Mouse (Mus musculus) kidney, adult 2 months (tissue): ENCODE measurements around the gene Wnt9a. TPM values are rescaled to one million over a fixed set of nuclear protein-coding genes. Genes with fewer than 3 reads are reported as not detected.
"Not testable (repeated sequence)": the region's sequence is repeated elsewhere in the genome, so short reads cannot be mapped to it uniquely, and the experiment has no call there.

Experiments used
- DNase-seq: peaks from one replicate; pipeline ENCODE4 v3.0.0; 2021
- H3K27ac ChIP-seq: fragments of 200-500 bp; 2 replicates; pipeline ENCODE4 v1.5.1; 2012; ENCODE audit warnings: low read depth, low read length, control low read depth, inconsistent platforms; ENCODE audit not compliant: insufficient read depth
- H3K27me3 ChIP-seq: fragments of 200-500 bp; replicated peaks from 2 replicates; pipeline ENCODE4 v1.6.1; 2012; ENCODE audit warnings: mild to moderate bottlenecking, moderate library complexity, low read length, inconsistent platforms; ENCODE audit not compliant: control insufficient read depth, insufficient read depth
- H3K36me3 ChIP-seq: fragments of 200-500 bp; 2 replicates; pipeline ENCODE4 v1.6.1; 2012; ENCODE audit warnings: mild to moderate bottlenecking, moderate library complexity, low read length, inconsistent platforms; ENCODE audit not compliant: control insufficient read depth, insufficient read depth
- H3K4me1 ChIP-seq: fragments of 200-500 bp; 2 replicates; pipeline ENCODE4 v1.6.1; 2011; ENCODE audit warnings: low read length; ENCODE audit not compliant: control insufficient read depth, insufficient read depth
- H3K4me3 ChIP-seq: fragments of 200-500 bp; 2 replicates; pipeline ENCODE4 v1.5.1; 2011; ENCODE audit warnings: mild to moderate bottlenecking, low read depth, low read length, control low read depth; ENCODE audit not compliant: insufficient read depth
- CTCF ChIP-seq: fragments of 200-500 bp; conservative IDR thresholded peaks from 2 replicates; pipeline ENCODE4 v1.5.1; 2011; ENCODE audit warnings: low read depth, mild to moderate bottlenecking, control low read depth, low read length, moderate library complexity, mixed read lengths; ENCODE audit not compliant: insufficient read depth, insufficient read length
- POLR2A ChIP-seq: fragments of 200-500 bp; IDR thresholded peaks from one replicate; pipeline ENCODE4 v1.6.1; 2011; ENCODE audit warnings: low read depth, low read length, control low read depth
- WGBS: fragments of 180-500 bp; shearing (Covaris S2); methylation state at CpG from one replicate; pipeline ENCODE4 v1.1.7; 2018; 5-methylcytosine and 5-hydroxymethylcytosine counted together
- polyA plus RNA-seq: library from polyadenylated mRNA; depleted of rRNA; stranded (reverse); fragments of >200 nt; gene quantifications from 2 replicates; pipeline ENCODE4 v1.2.3, GENCODE M21; 2012

Gene Wnt9a
- polyA plus RNA-seq, 1 experiment, result 1.7 TPM

DNA sequence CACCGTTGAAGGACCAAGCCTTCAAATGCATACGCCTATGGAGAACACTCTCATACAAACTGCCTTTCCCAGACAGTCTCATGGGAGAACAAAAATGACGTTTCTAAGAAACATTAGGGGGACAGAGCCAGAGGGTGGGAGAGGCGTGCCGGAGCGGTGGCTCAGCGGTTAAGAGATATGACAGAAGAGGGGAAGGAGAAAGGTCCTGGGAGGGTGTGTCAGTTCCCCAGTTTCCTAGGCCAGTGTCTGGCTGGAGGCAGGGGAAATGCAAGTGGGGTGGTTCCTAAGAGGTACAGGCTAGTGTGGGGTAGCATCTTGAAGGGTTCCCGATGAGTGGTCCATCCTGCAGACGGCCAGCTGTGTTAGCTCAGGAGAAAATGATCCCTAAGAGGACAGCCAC lies 54.6 kb downstream of the Wnt9a start:
- no peak overlapping the region for H3K4me3 ChIP-seq
- H3K4me1 ChIP-seq, result no peaks in the 10 kb centered on the region
- H3K36me3 ChIP-seq, result no peaks in the 10 kb centered on the region
- no peak for TF ChIP-seq CTCF
- TF ChIP-seq POLR2A, result no peak
- no peak overlapping the region for H3K27ac ChIP-seq
- no peaks in the 10 kb centered on the region for H3K27me3 ChIP-seq
- no peak for DNase-seq
- 73% methylated on average over 9 of the region's 9 CpGs for WGBS

GRCm38 (mm10) chr11:59364007-59364406 lies 57.3 kb downstream of the Wnt9a start:
- DNase-seq, result no peak
- 93% methylated on average over 9 of the region's 9 CpGs for WGBS

GRCm38 (mm10) chr11:59364417-59364816 lies 57.7 kb downstream of the Wnt9a start:
- no peak for DNase-seq
- Histone ChIP-seq H3K4me3 (no peak overlapping the region), H3K4me1 (no peaks in the 10 kb centered on the region), H3K36me3 (no peaks in the 10 kb centered on the region), H3K27ac (no peak overlapping the region), H3K27me3 (no peaks in the 10 kb centered on the region)
- 75% methylated on average over 3 of the region's 3 CpGs for WGBS
- no peak for TF ChIP-seq CTCF
- no peak for TF ChIP-seq POLR2A

More at GRCm38 (mm10) chr11:59364007-59364406, 57.3 kb downstream of the Wnt9a start:
- no peaks in the 10 kb centered on the region for H3K4me1 ChIP-seq
- no peak overlapping the region for H3K27ac ChIP-seq
- no peaks in the 10 kb centered on the region for H3K36me3 ChIP-seq
- no peak overlapping the region for H3K4me3 ChIP-seq
- no peaks in the 10 kb centered on the region for H3K27me3 ChIP-seq
- no peak for TF ChIP-seq POLR2A
- TF ChIP-seq CTCF, result no peak

DNA sequence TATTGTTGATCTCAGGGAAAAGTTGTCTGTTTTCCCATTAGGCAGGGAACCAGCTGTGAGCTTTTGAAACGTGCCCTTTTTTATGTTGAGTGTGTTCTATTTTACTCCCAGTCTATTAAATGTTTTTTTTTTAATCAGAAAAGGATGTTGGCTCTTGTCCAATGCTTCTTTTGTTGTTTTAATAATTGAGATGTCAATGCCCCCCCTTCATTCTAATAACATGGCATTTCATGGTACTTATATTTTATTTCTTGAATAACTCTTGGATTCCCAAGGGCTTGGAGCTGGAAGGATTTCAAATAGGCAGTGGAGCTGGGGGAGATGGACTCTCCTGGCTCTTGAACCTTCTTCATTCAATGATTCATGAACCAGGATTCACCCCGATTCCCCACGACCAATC lies 59.3 kb downstream of the Wnt9a start:
- WGBS, result 67% methylated on average over 3 of the region's 3 CpGs
- no peak overlapping the region for H3K27ac ChIP-seq
- no peak overlapping the region for H3K4me3 ChIP-seq
- H3K4me1 ChIP-seq, result no peaks in the 10 kb centered on the region
- no peak for TF ChIP-seq CTCF
- H3K36me3 ChIP-seq, result no peaks in the 10 kb centered on the region
- DNase-seq, result no peak
- no peaks in the 10 kb centered on the region for H3K27me3 ChIP-seq

DNA sequence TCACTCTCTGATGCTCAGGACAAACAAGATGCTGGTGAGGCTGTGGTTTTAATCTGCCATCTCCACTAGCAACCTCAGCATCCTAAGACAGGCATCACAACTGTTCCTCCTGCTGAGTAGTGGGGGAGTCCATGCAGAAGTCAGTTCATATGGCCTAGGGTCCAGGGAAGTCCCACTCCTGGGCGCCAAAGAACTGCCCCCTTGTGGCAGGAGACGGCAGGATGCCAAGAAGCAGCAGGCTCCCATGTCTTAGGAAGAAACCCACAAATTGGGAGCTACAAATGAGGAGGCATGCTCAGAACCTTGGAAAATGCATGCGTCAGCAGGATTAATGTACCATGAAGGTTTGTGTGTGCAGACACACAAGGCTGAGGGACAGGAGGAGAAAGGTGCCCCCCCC lies 59.9 kb downstream of the Wnt9a start:
- DNase-seq, result peak; percentile 9
- Histone ChIP-seq H3K27ac (no peak overlapping the region), H3K36me3 (no peaks in the 10 kb centered on the region), H3K27me3 (no peaks in the 10 kb centered on the region), H3K4me1 (no peaks in the 10 kb centered on the region), H3K4me3 (no peak overlapping the region)
- TF ChIP-seq POLR2A (no peak), CTCF (peak; percentile 42; the same call in 1 of the 2 replicates)
- WGBS, result 25% methylated on average over 3 of the region's 3 CpGs

DNA sequence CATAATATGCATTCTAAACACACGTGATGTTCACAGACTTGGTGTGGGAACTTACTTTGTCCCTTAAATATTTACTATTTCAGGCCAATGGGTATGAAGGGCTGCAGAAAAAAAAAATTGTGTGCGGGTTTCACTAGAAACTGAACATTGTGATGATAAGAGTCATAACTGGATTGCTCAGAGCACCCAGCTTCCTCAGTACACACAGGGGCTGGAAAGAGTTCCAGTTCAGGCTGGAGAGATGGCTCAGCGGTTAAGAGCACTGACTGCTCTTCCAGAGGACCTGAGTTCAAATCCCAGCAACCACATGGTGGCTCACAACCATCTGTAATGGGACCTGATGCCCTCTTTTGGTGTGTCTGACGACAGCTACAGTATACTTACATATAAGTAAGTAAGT lies 61.2 kb downstream of the Wnt9a start:
- 89% methylated on average over 4 of the region's 4 CpGs for WGBS
- H3K36me3 ChIP-seq, H3K4me3 ChIP-seq, H3K4me1 ChIP-seq, DNase-seq, H3K27ac ChIP-seq, H3K27me3 ChIP-seq: not testable (repeated sequence)

DNA sequence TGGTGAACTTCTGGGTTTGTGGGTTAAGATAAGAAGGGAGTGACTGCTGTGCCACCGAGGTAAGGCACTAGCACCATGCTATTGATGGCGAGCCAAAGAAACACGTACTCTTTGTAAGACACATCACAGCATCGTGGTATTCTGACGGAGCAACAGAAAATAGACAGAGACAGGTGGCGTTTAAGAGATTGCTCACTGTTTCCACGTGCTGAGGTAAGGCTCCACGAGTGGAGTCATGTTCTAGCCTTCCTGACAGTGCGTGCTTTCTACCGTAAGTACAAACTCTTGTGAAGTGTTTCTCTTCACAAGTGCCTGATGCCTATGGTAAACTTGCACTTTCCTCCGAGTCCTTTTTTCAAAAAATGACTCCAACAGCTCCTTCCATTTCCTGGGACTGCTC lies 63.1 kb downstream of the Wnt9a start:
- Histone ChIP-seq H3K4me1 (no peaks in the 10 kb centered on the region), H3K27me3 (no peaks in the 10 kb centered on the region), H3K36me3 (no peaks in the 10 kb centered on the region), H3K4me3 (no peak overlapping the region), H3K27ac (no peak overlapping the region)
- no peak for DNase-seq
- WGBS, result 81% methylated on average over 11 of the region's 11 CpGs
- TF ChIP-seq CTCF (no peak), POLR2A (no peak)

- Histone ChIP-seq H3K4me3 (no peak within 1 kb of the TSS), H3K27me3 (no peaks in the 10 kb centered on the region), H3K27ac (no peak within 1 kb of the TSS), H3K36me3 (no peaks in the 10 kb centered on the region), H3K4me1 (no peaks in the 10 kb centered on the region)
- TF ChIP-seq POLR2A, result no peak
- TF ChIP-seq CTCF, result 0 out of 2 replicates have a peak, but pooled peaks have one; percentile 11
- no peak for DNase-seq
- 80% methylated on average over 16 of the region's 16 CpGs for WGBS
These were observed 68.7 kb downstream of the Wnt9a start, which contains the start of gene Prss38 for GRCm38 (mm10) chr11:59375475-59375874. Gene Prss38, minus strand, starts transcription at chr11:59375657.
